Mouse (Mus musculus): ENCODE data around the gene Aasdhppt.

Aasdhppt gene

DNA sequence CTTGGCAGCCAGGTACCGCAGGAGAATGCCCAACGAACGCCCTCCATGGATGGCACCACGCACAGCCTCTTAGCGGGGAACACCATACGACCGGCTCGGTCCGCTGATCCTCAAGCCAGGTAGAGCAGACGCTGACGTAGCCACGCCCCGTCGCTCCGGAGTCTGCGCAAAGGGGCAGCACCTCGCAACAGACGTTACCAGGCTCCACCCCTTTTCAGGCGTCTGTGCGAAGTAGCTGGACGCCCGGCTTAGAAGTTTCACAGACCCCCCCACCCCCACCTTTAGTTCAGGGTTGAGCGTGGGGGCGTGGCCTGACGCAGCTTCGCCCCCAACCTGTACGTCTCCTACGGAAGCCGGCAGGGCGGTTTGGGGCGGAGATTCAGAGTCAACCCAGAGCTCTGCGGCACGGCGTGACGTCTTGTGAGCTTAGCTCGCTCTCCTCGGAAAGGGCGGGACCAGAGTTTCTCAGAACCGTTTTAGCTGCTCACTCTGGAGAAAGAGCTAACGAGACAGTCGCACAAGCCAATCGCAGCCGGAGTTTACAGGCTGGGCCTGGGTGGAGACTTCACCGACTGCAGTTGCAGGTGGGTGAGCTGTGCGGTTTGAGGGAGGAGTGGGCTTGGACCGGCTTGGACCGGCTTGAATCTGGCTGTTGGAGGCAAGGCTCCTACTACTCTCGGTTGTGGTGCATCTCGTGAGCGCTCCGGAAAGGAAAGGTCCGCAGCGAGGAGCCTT, at the start of gene Aasdhppt, which contains the start of gene Kbtbd3:
TSS of gene Aasdhppt (minus strand) at position 121 of the 735 bp plus-strand sequence.
TSS of gene Kbtbd3 (plus strand) at position 483 of the 735 bp plus-strand sequence.
- peak; percentile 100 for DNase-seq (ENCODE audit: low read depth)

DNA sequence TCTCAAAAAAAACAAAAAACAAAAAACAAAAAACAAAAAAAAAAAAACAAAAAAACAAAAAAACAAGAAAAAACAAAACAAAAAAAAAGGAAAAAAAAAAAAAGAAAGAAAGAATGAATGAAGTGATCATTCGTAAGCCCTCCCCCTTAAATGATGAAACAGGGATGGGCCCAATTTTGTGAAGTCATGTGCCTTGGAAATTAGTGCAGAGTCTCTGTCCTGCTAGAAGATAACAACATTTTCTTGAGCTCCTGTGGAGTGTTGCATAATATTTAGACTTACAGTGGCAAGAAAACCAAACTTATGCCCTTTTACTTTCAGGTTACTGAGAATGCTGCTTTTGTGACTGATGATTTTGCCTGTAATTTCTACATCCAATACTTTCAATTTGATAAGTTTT, 43.9 kb upstream of the Aasdhppt start:
- no peak for DNase-seq (ENCODE audit: low read depth)

DNA sequence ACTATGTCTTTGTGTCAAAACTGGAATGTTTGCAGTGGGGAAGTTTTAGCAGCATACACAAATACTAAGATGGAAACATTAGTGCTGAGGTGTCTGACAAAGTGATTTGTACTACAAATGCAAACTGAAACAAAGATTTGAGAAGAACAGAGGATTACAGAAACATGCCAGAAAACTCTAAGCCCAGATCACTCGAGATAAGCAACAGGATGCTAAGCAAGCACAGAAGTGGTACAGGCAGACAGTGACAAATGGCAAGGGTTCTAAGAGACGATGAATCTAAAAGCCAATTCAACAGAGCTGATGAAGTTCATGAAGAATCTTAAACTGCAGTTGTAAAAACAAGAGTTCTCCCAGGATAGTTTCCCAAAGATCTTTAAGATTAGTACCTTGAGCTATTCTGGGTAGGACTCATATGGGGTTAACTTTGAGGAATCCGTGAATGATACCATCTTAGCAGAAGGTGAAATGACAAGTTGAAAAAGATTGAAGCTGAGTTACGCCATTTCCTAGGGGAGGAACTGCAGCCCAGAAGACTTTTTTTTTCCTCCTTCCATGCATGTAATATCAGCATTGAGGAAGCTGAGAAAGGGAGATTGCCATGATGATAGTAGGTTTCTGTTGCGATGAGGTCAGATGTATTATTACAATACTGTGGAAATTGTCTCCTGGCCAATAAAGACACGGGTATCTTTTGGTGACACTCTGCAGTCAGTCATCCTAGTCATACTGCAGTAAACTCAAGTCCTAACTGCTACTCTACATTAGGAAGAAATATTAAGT, 9.9 kb upstream of the Aasdhppt start:
- DNase-seq (ENCODE audit: low read depth): no peak

DNA sequence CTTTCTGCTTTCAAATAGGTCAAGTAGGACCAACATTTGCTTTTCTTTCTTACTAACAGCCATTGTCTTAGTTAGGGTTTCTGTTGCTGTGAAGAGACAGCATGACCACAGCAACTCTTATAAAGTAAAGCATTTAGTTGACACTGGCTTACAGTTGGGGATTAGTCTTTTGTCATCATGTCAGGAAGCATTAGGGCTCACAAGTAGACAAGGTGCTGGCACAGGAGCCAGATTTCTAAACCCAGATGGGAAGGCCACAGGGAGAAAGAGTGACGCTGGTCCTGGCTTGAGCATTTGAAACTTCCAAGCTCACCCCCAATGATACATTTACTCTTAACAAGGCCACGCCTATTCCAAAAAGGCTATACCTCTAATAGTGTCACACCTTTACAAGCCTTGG, 6.5 kb upstream of the Aasdhppt start:
- no peak for DNase-seq (ENCODE audit: low read depth)

DNA sequence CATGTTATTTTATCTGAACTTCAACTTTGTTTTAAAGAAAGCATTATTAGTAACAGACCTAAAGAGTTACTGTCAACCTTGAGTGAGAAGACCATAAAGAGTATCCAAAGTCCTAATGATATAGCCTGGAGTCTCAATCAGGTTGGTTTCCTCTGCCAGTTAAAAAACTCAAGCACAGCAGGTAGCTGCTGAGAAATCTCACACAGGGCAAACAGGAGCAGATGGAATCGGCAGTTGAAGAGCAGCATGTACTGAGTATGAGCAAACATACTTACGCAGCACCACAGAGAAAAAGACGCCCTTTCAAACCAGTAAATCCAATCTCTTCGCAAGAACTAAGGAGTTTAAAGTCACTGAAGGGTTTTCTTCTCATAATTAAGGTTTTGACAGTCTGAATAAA, 4.7 kb upstream of the Aasdhppt start:
- DNase-seq (ENCODE audit: low read depth): no peak

DNA sequence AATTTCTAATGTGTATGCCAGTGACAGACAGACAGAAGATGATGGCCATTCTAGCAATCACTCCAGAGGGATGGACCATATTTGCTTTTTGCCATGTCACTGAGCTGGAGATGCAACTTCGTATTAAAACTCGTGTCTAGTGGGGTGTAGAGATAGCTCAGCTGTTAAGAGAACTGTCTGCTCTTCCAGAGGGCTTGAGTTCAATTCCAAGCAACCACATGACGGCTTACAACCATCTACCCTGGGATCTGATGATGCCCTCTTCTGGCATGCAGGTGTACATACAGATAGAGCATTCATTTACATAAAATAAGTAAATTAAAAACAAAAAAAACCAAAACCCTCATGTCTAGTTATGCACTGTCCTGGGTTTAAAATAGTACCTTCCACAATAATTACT, 1.9 kb upstream of the Aasdhppt start:
- no peak for DNase-seq (ENCODE audit: low read depth)

DNA sequence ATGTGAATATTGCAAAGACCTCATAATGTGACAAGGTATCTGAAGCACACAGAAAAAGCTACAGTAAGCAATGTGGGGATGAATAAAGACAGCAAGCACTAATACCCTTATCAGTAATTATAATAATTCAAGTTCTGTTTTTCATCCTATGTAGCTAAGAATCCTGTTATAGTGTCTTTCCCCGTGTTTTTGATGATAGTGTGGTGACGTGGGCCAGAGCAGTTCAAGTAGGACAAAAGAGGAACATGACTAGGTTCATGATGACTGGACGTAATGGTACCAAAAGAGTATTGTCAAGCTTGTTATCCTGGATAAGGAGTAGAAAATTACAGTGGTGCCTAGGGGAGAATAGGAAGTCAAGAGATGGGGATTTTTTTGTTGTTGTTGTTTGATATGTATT, 1.4 kb upstream of the Aasdhppt start:
- DNase-seq (ENCODE audit: low read depth): no peak

DNA sequence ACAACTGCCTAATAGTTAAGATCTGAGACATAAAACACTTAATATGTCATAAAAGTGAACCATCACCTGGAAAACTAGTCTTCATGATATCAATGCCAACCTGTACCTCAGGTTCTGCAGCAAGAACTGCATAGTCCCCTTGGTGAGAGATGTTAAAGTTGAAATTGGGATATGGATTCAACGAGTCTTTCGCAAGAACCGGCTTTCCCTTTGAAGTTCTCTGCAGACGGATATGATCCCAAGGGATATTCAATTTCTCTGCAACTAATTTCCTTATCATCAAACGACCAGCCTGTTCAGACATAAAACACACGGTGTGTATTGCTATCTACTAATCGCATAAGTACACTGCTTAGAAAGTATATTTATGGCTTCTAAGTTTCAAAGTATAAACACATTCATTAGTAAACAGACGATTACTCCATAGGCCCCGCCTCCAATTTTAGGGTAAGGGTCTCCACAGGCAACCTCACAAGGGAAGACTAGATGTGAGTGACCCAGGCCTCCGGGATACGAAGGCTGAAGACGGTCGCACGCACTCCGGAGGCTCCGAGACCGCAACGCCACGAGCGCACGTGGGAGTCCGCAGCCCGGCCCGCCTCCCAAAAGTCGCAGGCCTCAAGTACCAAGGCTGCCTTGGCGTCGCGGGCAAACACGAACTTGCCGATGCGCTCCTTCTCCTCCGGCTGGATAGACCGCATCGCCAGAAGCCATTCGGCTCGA, 482 bp downstream of the Aasdhppt start:
- DNase-seq (ENCODE audit: low read depth): no peak

DNA sequence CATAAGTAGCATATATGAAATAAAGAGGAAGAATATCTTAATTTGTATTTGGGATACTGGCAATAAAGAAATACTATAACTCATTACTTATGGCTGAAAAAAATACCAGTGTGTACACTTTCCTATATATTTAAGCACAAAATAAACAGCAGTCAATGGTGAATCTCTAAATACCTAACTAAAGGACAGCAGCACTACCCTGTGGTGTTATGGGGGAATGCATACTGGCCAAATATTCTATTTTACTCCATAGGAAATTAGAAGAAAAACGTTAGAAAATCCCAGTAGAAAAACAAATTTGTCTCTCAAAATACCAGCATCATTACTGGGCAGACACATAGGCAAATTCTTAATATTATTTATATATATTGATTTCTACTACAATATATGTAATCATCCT, 4.4 kb downstream of the Aasdhppt start:
- no peak for DNase-seq (ENCODE audit: low read depth)

DNA sequence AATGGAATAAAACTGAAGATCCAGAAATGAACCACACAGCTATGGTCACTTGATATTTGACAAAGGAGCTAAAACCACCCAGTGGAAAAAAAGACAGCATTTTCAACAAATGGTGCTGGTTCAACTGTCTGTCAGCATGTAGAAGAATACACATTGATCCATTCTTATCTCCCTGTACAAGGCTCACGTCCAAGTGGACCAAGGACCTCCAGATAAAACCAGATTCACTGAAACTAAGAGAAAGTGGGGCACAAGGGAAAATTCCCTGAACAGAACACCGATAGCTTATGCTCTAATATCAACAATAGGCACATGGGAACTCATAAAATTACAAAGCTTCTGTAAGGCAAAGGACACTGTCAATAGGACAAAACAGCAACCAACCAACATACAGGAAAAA, 8.8 kb downstream of the Aasdhppt start:
- no peak for DNase-seq (ENCODE audit: low read depth)

DNA sequence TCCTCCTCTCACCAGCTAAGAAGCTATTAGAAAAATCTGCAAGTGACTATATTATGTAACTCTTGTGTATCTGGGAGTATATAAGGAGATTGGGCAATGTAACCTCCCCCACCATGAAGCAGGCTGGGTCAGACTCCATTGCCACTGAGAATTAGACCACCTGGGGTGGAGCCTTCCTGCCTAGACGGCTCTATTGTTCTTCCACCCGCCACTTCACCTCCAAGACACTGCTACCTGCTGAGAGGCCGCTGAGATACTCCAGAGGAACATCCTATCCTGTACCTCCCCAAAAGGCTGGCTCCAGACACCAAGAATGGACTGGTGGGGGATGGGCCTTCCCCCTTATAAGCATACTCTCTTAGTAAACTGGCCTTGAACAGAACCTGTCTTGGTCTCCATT, 25.4 kb downstream of the Aasdhppt start:
- no peak for DNase-seq (ENCODE audit: low read depth)

DNA sequence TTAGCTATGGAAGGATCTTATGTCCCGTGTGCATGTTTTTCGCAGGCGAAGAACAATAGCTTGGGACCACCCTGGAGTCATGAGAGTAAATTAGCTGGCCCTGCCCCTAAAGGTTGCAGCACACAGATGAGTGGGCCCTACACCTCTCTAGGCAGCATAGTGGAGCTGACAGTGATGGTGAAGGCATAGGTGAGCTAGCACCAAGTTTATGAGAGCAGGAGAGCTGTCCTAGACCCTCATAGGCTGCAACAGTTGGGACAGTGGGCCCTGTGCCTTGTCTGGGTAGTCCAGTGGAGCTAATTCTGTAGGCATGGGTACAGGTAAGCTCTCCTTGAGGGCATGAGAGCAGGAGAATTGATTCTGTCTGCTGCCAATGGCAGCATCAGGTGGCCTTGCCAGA, 42.4 kb downstream of the Aasdhppt start:
- DNase-seq (ENCODE audit: low read depth): no peak

DNA sequence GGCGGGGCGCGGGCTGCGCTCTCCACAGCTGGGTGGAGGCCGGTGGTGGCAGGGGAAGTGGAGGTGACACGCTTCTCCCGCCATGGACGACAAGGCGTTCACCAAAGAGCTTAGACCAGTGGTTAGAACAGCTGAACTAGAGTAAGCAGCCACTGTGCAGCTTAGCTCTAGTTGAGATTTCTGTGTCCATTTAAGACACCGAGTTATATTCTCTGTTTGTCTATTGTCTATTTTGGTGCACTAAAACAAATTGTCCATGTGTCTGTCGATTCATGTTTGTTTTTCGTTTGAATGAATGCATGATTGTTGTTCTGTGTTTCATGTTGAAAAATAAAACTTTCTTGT, 48.6 kb downstream of the Aasdhppt start:
- DNase-seq (ENCODE audit: low read depth): no peak

DNA sequence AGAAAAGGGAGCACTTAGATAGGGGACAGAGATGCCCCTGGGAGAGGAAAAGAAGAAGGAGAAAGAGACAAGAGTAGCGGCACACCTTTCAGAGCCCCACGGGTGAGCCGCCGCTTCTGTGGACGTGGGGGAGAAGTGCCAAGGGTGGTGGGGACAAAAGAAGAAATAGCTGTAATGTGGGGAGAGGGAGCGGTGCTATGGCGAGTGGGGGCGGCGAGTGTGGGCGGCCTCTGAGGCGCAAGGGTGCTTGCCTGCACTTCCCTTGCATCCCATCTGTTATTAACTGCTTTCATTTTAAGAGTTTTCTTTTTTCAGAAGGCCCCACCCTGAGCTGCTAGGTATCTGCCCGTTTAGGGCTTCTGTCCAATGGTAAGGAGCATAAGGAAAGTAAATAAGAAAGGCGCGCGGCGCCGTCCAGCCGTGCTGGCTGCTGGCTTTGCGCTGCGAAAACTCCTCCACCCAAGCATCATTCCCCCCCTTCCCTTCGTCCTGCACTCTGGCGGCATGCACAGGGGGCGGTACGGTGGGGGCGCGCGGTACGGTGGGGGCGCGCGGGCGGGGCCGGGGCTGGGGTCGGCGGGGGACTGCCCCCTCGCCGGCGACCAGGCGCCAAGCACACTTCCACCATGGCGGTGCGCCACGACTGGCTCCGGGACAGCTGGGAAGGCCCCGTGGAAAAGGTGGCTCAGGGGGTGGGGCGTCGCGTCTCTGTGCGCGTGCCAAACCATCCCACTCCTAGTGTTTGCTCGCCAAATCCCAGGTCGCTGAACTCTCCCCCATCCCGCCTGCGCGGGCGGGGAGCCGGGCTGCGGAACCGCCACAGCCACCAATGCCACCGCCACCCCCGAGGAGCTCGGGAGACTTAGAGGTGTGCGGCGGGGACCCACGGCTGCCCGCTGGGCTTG, 49.2 kb downstream of the Aasdhppt start:
- DNase-seq (ENCODE audit: low read depth): no peak

DNA sequence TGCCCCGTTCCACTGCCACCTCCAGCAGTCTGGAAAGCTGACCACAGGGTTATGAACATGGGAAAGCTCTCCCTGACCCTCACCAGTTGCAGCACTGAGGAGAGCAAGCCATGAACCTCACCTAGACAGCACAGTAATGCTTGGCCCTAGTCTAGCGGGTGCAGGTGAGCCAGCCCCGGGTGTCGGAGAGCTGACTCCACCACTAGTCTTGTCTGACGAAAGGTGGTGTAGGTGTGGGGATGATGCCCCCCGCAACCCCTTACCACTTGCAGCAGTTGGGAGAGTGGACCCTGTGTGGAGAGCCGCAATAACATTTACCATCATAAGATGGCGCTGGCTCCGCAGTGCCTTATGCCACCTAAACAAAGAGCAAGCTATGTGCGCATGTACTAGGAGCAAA, 50.2 kb downstream of the Aasdhppt start:
- no peak for DNase-seq (ENCODE audit: low read depth)

Measured in fibroblast of lung, adult 2 months (primary cell).